Mouse (Mus musculus) thymus, adult 2 months (tissue): ENCODE results near the gene Atf2.
"Not testable (repeated sequence)": the region's sequence is repeated elsewhere in the genome, so short reads cannot be mapped to it uniquely, and the experiment has no call there.

Experiments used
- CTCF ChIP-seq: fragments of 200-500 bp; IDR thresholded peaks from 2 replicates; pipeline ENCODE4 v1.5.1; 2012; ENCODE audit warnings: mild to moderate bottlenecking, control low read depth, low read length, moderate library complexity, borderline replicate concordance; ENCODE audit not compliant: control insufficient read depth, poor library complexity, insufficient read depth; ENCODE audit errors: extremely low read depth
- POLR2A ChIP-seq: fragments of 200-500 bp; IDR thresholded peaks from 2 replicates; pipeline ENCODE4 v1.6.1; 2012; ENCODE audit warnings: mild to moderate bottlenecking, low read length, control low read depth, moderate library complexity; ENCODE audit not compliant: control insufficient read depth, poor library complexity, insufficient read depth; ENCODE audit errors: extremely low read depth

GRCm38 (mm10) chr2:73902328-73902727 is 9.9 kb upstream of the Atf2 start:
- not testable (repeated sequence) for TF ChIP-seq POLR2A, CTCF
